Mouse (Mus musculus): ENCODE data around the gene Tap1.
"Not testable (repeated sequence)": the region's sequence is repeated elsewhere in the genome, so short reads cannot be mapped to it uniquely, and the experiment has no call there.

GRCm38 (mm10) chr17:34219801-34220200 lies 32.4 kb downstream of the Tap1 start:
- TF ChIP-seq POLR2A (IDR thresholded peaks at IDR 0.05; ENCODE audit: insufficient read length, low read depth); POLR2AphosphoS2 (IDR thresholded peaks at IDR 0.05; ENCODE audit: insufficient read length, low read depth); SRF (IDR thresholded peaks at IDR 0.05; ENCODE audit: control insufficient read depth, insufficient read length, low read depth); USF1 (IDR thresholded peaks at IDR 0.05; ENCODE audit: low read depth); TCF12 (IDR thresholded peaks at IDR 0.05; ENCODE audit: insufficient read depth, poor library complexity, severe bottlenecking); MYOG (IDR thresholded peaks at IDR 0.05; ENCODE audit: control insufficient read depth in 1 of 3, insufficient read depth in 1 of 3, insufficient read length in 2 of 3, low read depth in 2 of 3); CEBPB (IDR thresholded peaks at IDR 0.05; ENCODE audit: insufficient read depth, poor library complexity, severe bottlenecking): not testable (repeated sequence)
